Mouse (Mus musculus) monocyte, adult 2 months (primary cell): Measurements from ENCODE around the gene Fam192a.

Experiments used
- DNase-seq, 2 experiments: peaks; one replicate each; pipeline ENCODE4 v3.0.0; 2022; ENCODE audit warnings: low spot score in 2 of 2, low read depth in 1 of 2

Fam192a gene

DNA sequence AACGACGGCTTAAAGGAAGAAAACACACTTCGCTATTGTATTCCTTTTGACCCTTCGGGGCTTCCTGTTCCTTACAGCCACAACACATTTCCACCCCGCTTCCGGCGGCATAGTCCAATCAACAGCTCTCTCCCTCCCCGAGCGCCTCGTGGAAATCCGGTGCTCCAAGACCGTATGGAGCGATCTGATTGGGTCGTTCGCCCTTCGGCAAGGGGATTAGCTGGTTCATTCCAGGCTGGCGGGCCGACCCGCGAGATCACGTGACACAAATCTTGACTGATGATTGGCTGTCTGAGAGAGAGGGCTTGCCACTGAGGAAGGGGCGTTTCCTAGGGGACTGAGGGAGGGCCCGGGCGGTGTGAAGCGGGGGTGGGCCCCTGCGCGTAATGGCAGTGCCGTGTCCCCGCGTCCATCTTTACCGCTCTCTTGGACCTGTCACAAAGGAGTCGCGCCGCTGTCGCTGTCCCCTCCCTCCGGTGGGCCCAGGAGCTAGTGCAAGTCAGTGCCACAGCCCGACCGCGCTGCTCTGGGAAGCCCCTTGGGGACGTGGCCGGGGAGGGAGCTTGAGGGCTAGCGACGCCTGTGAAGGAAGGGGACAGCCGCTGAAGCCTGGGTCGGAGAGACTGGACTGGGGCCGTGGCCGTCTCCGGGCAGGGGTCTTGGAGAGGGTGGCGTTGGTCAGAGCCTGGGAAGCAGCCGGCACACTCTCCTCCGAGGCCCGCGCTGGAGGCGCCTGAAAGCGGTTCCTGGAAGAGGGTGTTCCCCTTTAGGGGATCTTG, at the start of gene Fam192a, which contains the start of gene Rspry1:
TSS of gene Fam192a (minus strand) at position 391 of the 779 bp plus-strand sequence.
TSS of gene Rspry1 (plus strand) at position 331 of the 779 bp plus-strand sequence.
- peak; percentile 99 to 100 for DNase-seq

DNA sequence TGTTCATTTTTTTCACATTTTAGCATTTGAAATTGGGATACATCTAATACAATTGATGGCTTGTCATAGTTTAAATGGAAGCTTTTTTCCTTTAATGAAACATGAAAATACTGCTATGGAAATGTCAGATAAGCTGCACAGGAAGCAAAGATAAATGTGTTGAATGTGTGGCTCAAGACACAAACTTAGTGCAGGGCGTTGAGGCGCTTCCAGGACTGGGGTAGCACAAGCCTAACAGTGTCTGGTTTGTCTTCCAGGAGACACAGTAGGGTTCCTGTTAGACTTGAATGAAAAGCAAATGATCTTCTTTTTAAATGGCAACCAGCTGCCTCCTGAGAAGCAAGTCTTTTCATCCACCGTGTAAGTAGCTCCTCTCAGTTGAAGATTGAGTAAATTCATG, 47.7 kb upstream of the Fam192a start:
- no peak for DNase-seq

DNA sequence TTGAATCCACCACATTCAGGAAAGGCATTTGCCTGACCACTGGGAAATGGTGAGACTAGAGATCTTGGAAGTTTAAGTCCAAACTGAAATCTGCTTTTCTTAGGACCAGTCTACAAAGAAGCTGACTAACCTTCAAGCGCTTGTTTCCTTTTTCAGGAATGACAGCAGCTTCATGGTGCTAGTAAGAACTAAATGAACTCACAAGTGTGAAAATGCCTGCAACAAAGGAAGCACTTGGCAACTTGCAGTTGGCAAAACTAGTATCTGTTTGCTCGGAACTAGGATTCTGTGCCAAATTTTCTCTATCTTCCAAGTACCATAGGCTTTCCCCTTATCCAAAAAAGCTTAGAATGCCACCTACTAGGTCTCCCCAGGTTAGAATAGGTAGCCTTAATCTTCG, 44.4 kb upstream of the Fam192a start:
- no peak for DNase-seq

DNA sequence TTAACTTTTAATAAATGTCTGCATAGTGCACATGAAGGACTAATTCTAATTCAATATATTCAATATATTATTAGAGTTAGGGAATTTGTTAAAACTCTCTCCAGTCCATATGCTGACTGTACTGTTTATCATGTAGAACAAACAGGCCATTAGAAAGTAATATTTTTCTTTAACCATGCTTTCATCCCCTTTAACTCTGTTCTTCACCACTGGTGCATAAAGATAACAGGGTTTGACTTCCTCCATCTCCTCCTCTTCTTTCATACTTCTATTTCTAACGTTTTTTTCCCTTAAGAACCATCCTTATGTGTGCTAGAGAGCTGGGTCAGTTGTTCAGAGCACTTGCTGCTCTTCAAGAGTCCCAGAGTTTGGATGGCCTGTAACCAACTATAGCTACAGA, 43.4 kb upstream of the Fam192a start:
- DNase-seq = no peak

DNA sequence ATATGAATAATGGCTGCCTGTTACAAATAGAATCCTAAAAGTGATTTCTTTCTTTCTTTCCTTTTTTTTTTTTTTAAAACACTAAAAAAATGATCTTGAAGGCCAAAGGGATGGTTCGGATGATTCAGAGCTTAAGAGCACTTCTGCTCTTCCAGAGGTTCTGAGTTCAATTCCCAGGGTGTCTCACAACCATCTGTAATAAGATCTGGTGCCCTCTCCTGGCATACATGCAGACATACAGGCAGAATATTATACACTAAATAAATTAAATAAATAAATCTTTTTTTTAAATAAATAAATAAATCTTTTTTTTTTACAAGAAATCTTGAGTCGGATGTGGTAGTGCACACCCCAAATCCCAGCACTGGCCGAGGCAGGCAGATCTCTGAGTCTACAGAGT, 40.1 kb upstream of the Fam192a start:
- DNase-seq = no peak

DNA sequence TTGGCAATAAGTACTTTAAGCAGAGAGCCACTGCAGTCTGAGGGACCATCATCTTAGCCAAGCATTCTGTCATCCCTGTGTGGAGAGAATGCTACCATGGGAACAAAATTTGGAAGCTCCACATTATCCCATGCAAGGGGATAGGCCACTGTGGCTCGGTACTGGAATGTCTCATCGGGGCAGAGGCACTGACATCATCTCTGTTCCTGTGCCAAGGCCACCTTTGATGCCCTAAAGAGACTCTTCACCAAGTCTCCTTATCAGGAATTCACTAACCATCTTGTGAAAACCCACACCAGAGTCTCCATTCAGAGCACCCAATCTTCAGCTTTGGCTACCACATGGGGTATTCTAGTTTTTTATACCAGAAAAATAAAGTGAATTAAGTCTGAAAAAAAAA, 39.4 kb upstream of the Fam192a start:
- no peak for DNase-seq

DNA sequence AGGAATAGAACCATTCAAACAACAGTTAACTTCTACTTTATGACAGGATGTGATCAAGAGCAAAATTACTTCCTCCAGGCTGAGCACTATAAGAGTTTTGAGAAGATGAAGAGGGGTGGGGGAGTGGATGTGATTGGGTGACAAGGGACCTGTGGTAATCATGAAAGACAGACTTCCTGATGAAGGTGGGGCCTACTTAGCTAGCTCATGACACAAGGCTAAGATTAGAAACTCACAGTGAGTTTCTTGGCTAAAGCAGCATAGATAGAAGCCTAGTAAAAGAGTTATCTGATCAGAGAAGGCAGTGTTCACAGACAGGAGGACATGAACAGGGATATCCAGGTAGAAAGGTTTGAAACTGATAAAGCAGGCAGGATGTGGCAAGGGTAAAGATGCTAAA, 32.4 kb upstream of the Fam192a start:
- DNase-seq = no peak

DNA sequence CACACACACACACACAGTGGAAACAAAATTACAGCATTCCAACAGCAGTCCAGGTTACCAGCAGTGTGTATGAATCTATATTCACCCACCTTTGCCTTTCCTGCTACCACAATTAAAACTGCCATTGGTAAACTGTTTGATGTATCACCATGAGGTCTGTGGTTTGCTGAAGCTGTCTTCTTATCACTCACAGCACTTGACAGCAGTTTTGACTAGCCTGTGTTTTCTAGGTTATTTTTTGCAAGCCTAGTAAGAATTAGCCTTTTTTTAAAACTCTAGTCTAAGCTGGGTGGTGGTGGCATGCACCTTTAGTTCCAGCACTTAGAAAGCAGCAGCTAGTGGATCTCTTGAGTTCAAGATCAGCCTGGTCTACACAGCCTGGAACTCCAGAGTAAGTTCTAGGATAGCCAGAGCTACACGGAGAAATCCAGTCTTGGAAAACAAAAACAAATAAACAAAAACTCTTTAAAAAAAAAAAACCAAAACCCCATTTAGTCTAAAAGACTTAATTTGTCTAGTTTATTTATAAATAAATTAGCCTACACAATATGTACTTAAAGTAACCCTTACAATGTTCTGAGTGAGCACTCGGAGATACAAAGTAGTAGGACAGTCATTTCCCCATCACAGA, 31.9 kb upstream of the Fam192a start:
- no peak for DNase-seq

DNA sequence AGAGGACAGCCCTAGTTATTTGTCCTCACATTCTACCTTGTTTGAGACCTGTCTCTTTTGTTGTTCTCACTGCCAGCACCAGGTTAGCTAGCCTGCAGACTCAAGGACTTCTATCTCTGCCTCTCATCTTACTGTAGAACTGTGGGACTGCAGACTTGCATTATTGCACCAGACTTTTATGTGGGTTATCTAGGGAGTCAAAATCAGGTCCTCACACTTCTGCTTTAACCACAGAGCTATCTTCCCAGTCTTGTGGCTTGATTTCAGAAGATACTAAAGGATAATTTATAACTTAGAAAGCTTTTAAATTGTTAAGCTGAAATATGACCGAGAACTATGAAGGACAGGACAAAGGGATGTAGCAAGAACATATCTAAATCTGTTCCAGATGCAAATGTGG, 23.1 kb upstream of the Fam192a start:
- no peak for DNase-seq

DNA sequence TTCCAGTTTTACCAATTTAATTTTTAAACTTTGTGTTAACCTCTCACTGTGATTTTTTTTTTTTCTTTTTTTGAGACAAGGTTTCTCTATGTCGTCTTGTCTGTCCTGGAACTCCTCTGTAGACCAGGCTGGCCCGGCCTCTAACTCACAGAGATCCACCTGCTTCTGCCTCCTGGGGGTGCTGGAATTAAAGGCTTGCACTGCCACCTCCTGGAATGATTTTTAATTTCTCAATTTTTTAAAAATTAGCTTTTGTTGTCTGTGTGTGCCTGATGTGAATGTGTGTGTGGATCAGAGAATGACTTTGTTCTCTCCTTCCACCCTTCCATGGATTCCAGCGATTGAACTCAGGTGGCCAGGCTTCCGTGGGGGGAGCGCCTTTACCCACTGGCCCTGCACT, 5.3 kb upstream of the Fam192a start:
- no peak for DNase-seq

DNA sequence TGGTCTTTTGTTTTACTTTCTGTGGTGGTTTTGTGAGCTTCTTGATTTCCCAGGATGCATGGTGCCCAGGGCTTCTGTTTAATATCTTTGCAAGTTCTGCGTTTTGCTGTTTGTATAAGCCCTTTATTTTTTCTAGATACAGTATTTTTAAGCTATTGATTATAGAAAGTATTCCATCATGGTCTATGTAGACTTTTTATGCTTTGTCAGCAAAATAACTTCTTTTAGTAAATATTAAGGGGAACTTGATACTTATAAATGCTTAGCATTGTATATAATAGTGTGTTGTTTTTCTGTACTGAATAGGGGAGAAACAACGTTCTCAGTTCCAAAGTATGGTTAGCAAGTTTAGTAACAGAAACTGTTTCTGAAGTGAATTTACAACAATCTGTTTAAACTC, 2.2 kb upstream of the Fam192a start:
- no peak for DNase-seq

DNA sequence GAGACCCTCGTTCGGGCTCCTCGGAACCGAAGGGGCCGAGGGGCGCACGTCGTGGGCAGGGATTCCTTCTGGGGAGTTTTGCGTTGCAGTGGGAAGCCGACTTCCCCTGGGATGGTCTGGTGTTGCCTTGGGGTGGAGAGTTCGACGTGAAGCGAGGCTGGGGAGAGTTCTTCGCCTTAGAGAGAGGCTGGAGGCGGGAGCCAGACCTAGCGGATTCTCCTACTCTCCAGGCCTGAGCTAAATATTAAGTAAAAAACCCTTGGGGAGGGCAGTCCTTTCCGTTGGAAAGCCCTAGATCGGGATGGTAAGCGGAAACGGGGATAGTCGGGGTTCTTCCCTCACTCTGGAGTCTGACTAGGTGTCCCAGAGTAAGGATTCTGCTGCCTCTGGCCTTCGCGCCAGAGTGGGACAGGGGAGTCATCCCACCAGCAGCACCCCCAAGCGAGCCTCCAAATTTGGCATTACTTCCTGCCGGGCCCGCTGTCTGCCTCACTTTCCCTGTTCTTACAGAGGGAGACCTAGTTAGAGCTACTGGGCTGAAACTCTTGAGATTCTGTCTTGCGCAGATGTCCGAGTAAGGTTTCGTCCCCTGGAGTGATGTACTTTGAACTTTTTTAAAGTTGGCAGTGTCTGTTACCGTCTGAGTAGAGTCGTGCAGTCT, 804 bp upstream of the Fam192a start:
- DNase-seq = no peak

DNA sequence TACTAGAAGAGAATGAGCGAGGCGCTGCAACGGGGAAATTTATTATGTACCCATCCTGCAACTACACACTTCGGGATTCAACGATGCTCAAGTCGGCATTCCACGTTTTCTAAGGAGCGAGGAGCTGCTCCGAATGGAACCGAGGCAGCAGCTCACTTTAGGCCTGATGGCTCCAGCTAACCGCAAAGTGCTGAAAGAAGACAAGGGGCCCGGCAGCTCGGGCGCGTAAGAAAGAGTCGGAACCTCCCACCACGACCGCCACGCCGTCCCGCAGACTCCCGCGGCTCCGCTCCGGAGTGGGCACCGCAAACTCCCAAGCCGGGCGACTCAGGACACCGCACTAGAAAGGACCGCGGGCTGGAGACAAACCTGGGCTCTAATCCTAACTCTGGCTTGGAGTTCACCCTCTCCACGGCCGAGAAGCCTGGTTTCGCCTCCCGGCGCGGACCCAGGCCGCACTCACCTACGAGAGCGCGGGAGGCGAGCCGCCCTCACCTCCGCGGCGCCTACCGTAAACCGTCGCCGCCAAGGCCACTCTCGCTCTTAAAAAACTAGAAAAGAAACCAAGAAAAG, 677 bp downstream of the Fam192a start:
- DNase-seq = no peak

DNA sequence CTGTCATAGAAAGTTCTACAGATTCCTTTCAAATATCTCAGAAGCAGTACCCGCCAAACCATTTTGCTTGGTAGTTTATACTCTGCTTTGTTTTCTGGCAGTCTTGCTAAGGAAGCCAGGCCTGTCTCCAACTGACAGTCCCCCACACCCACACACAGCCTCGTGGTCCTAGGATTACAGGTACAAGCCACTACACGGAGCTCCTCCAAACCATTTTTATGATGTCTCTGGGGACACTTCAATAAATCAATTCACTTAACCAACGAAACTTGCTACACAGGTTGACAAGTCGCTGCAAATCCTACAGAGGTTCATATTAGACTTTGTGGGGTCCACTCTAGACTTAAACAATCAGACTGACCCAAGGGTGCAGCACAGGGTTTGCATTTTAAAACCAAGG, 1.3 kb downstream of the Fam192a start:
- DNase-seq = no peak

DNA sequence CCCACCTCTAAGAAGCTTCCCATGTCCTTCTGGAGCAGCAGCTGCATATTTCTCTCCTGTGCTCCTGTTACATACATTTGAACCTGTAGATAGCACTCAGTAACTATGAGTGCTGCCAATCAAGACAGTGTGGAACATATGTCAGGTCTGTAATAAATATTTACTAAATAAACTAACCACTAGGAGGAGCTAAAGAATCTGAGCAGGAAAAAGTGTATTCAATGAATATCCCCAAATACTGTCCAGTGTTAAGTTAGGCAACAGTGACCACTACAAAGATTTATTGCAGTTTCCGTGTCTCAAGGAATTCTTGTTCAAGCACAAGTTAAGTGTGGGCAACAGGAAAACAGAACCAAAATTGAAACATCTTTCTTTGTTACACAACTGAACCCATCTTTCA, 7.6 kb downstream of the Fam192a start:
- DNase-seq = no peak

DNA sequence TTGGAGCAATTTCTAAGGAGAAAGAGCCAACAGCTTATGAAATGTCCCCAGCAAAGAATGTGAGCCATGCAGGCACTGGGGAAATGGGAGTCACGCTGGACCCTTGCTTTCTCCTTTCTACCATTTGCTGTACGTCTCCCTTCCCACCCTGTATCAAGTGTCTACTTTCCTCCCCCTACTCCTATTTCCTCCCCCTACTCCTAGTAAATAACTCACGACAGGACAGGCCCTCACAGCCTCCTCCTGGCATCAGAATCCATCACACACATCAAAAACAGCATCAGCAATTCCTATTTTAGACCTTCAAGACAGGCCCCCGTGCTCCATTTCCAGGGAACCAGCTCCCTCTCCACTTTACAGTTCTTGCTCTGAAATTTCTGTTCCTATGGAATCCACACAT, 10.1 kb downstream of the Fam192a start:
- no peak for DNase-seq

DNA sequence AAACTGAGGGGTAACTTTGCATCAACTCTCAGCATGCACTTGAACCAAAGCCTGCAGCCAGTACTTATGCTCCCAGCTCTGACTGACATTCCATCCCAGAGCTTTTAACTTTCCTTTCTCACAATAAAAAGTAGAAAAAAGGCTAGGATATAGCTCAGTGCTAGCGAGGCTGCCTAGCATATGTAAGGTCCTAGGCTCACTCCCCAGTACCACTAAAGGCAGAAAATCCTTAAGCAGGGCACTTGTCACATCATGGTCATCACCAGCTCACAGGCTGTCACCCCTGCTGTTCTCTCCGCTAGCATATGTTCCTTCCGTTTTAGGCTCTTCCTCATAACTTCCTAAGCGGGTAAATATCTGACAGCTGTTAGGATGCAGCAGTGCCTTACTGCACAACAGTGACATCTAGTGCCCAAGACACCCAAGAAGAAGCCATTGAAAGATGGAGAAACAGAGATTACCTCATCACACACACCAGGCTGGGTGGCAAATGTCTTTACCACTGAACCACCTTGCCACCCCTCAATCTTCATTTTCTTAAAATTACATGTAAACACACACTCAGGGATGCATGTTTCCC, 17.5 kb downstream of the Fam192a start:
- peak; percentile 17 to 18 for DNase-seq

DNA sequence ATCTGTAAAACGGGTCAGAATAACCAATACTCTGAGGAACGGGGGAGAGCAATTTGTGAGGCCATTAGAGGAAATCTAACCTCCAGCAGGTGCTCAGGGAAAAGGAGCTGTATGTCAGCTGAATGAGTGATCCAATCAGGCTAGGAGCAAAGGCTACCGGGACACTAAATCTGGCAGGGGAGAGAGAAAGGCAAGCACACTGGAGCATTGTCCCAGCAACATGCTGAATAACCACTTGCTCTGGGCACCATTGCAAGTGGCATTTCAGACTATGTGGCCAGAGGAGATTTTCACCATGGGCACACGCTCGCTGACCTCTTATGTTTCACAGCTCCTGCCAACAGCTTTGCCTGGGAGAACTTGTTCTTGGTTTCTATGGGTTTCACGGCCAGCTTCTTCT, 19.2 kb downstream of the Fam192a start:
- no peak for DNase-seq

DNA sequence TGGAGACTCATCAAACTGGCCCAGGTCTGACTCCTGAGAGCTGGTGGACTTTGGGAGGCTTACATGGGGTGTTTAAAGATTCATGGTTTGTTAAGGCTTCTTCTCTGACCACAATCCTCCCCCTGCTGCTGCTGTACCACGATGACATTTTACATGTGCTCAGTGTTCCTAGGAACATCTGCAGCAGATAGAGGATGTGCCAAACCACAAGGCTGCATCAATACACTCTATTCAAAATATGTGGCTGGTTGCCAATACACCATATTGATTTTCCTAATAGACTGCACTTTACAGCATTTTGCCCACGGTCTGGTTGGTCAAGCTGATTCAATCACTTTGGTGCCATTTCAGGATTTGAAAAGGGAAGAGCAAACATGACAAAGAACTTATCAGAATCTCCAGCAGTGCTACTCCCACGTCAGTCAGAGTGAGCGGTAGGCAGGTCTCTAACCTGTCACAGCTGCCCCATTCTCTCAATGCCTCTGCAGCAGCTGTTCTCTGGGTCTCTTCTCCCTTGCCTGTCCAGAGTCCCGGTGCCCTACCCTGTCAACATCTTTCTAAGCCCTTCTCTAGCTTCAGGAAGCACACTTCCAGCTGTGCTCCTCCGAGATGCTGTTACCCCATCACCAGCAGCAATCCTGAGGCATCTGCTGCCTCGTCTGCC, 19.8 kb downstream of the Fam192a start:
- no peak for DNase-seq

DNA sequence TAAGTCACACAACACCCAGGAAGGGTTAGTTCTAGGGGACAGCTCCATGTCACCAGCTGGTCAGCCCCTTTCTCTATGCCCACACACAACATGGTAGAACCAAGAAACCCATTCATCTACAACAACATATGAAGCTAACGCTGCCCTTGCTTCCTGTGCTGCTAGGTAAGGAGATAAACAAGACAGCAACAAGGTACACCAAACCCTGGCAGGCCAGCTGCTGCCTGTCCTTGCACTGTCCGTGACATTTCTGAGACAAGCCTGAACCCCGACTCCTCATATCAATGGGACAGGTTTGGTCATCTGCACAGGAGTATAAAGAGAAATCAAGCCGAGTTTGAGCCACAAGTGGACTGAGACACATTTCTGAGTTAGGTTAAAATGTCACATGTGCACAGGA, 26.6 kb downstream of the Fam192a start:
- no peak for DNase-seq
